Mouse (Mus musculus): ENCODE measurements around the gene Klhdc1.

GRCm38 (mm10) chr12:69299231-69299630 is 58.3 kb downstream of the Klhdc1 start:
- TF ChIP-seq CTCF (IDR thresholded peaks at IDR 0.05; ENCODE audit: low read depth) (no peak), EP300 (IDR thresholded peaks at IDR 0.05; ENCODE audit: low read depth) (no peak)
